Mouse (Mus musculus): ENCODE measurements around the gene Trim65. TPM values are rescaled to one million over a fixed set of nuclear protein-coding genes. Genes with fewer than 3 reads are reported as not detected.

Trim65 gene
- polyA plus RNA-seq, 1 experiment from 2014 or later, result 1.7 TPM

GRCm38 (mm10) chr11:116111067-116111466, 19.9 kb downstream of the Trim65 start:
- H3K4me3 ChIP-seq, result no peak overlapping the region
- peaks cover 63% of the 10 kb centered on the region for H3K27me3 ChIP-seq (ENCODE audit: poor library complexity, severe bottlenecking)
- H3K27ac ChIP-seq, result no peak overlapping the region
- WGBS, result 78% methylated on average over 4 of the region's 4 CpGs
- H3K36me3 ChIP-seq (replicated peaks), result no peaks in the 10 kb centered on the region
- no peak for DNase-seq (ENCODE audit: extremely low spot score, low spot score)
- H3K4me1 ChIP-seq, result peaks cover 44% of the 10 kb centered on the region
- H3K9me3 ChIP-seq, result no peaks in the 10 kb centered on the region

GRCm38 (mm10) chr11:116110540-116110939, 20.4 kb downstream of the Trim65 start:
- Histone ChIP-seq H3K4me1 (peaks cover 49% of the 10 kb centered on the region), H3K27me3 (ENCODE audit: poor library complexity, severe bottlenecking) (peaks cover 68% of the 10 kb centered on the region), H3K4me3 (peak overlapping the region; percentile 44), H3K27ac (0 out of 2 replicates have a peak overlapping the region, but pooled peaks have one; percentile 67), H3K9me3 (no peaks in the 10 kb centered on the region), H3K36me3 (replicated peaks) (no peaks in the 10 kb centered on the region)
- no peak for DNase-seq (ENCODE audit: extremely low spot score, low spot score)
- WGBS, result 38% methylated on average over 10 of the region's 10 CpGs

GRCm38 (mm10) chr11:116110131-116110530, 20.8 kb downstream of the Trim65 start:
- no peak for DNase-seq (ENCODE audit: extremely low spot score, low spot score)
- Histone ChIP-seq H3K4me1 (peaks cover 49% of the 10 kb centered on the region), H3K27me3 (ENCODE audit: poor library complexity, severe bottlenecking) (peaks cover 72% of the 10 kb centered on the region), H3K4me3 (peak overlapping the region; percentile 44), H3K27ac (peak overlapping the region; percentile 67), H3K9me3 (no peaks in the 10 kb centered on the region), H3K36me3 (replicated peaks) (no peaks in the 10 kb centered on the region)
- WGBS, result 3% methylated on average over 35 of the region's 35 CpGs

- Histone ChIP-seq H3K27ac (peak overlapping the region; percentile 67), H3K4me3 (peak overlapping the region; percentile 44), H3K4me1 (peaks cover 52% of the 10 kb centered on the region), H3K27me3 (ENCODE audit: poor library complexity, severe bottlenecking) (peaks cover 78% of the 10 kb centered on the region), H3K9me3 (no peaks in the 10 kb centered on the region), H3K36me3 (replicated peaks) (no peaks in the 10 kb centered on the region)
- 3% methylated on average over 70 of the region's 70 CpGs for WGBS
- DNase-seq (ENCODE audit: extremely low spot score, low spot score), result no peak
These were observed 21.4 kb downstream of the Trim65 start for GRCm38 (mm10) chr11:116109441-116110081.

- no peak overlapping the region for H3K27ac ChIP-seq
- H3K4me1 ChIP-seq, result peaks cover 62% of the 10 kb centered on the region
- H3K9me3 ChIP-seq, result no peaks in the 10 kb centered on the region
- 3% methylated on average over 23 of the region's 23 CpGs for WGBS
- peaks cover 88% of the 10 kb centered on the region for H3K27me3 ChIP-seq (ENCODE audit: poor library complexity, severe bottlenecking)
- peak overlapping the region; percentile 44 for H3K4me3 ChIP-seq
- no peak for DNase-seq (ENCODE audit: extremely low spot score, low spot score)
- H3K36me3 ChIP-seq (replicated peaks), result no peaks in the 10 kb centered on the region
These were observed 22.3 kb downstream of the Trim65 start for GRCm38 (mm10) chr11:116108464-116109137.

- Histone ChIP-seq H3K4me3 (peak overlapping the region; percentile 44), H3K36me3 (replicated peaks) (no peaks in the 10 kb centered on the region), H3K4me1 (peaks cover 67% of the 10 kb centered on the region), H3K9me3 (no peaks in the 10 kb centered on the region), H3K27ac (0 out of 2 replicates have a peak overlapping the region, but pooled peaks have one; percentile 45), H3K27me3 (ENCODE audit: poor library complexity, severe bottlenecking) (peaks cover 92% of the 10 kb centered on the region)
- WGBS, result 5% methylated on average over 19 of the region's 19 CpGs
- no peak for DNase-seq (ENCODE audit: extremely low spot score, low spot score)
These were observed 23.1 kb downstream of the Trim65 start for GRCm38 (mm10) chr11:116107777-116108285.

- peaks cover 71% of the 10 kb centered on the region for H3K4me1 ChIP-seq
- H3K27me3 ChIP-seq (ENCODE audit: poor library complexity, severe bottlenecking), result peaks cover 90% of the 10 kb centered on the region
- DNase-seq (ENCODE audit: extremely low spot score, low spot score), result no peak
- H3K9me3 ChIP-seq, result no peaks in the 10 kb centered on the region
- H3K36me3 ChIP-seq (replicated peaks), result no peaks in the 10 kb centered on the region
- 0 out of 2 replicates have a peak overlapping the region, but pooled peaks have one; percentile 45 for H3K27ac ChIP-seq
- H3K4me3 ChIP-seq, result peak overlapping the region; percentile 44
- WGBS, result 12% methylated on average over 14 of the region's 14 CpGs
These were observed 23.8 kb downstream of the Trim65 start for GRCm38 (mm10) chr11:116106963-116107776.

GRCm38 (mm10) chr11:116106154-116106962, 24.6 kb downstream of the Trim65 start:
- 27% methylated on average over 32 of the region's 32 CpGs for WGBS
- Histone ChIP-seq H3K27me3 (ENCODE audit: poor library complexity, severe bottlenecking) (peaks cover 82% of the 10 kb centered on the region), H3K9me3 (no peaks in the 10 kb centered on the region), H3K4me1 (peaks cover 79% of the 10 kb centered on the region), H3K36me3 (replicated peaks) (no peaks in the 10 kb centered on the region), H3K4me3 (peak overlapping the region; percentile 25), H3K27ac (peak overlapping the region; percentile 59; the same call in 1 of the 2 replicates)
- peak; percentile 46 for DNase-seq (ENCODE audit: extremely low spot score, low spot score)

- WGBS, result 92% methylated on average over 2 of the region's 2 CpGs
- peaks cover 69% of the 10 kb centered on the region for H3K27me3 ChIP-seq (ENCODE audit: poor library complexity, severe bottlenecking)
- no peak for DNase-seq (ENCODE audit: extremely low spot score, low spot score)
- H3K36me3 ChIP-seq (replicated peaks), result no peaks in the 10 kb centered on the region
- no peaks in the 10 kb centered on the region for H3K9me3 ChIP-seq
- no peak overlapping the region for H3K27ac ChIP-seq
- H3K4me1 ChIP-seq, result peaks cover 89% of the 10 kb centered on the region
- no peak overlapping the region for H3K4me3 ChIP-seq
These were observed 25.9 kb downstream of the Trim65 start for GRCm38 (mm10) chr11:116105065-116105464.

- Histone ChIP-seq H3K9me3 (no peaks in the 10 kb centered on the region), H3K27me3 (ENCODE audit: poor library complexity, severe bottlenecking) (peaks cover 59% of the 10 kb centered on the region), H3K4me3 (peak overlapping the region; percentile 6; the same call in 1 of the 2 replicates), H3K36me3 (replicated peaks) (no peaks in the 10 kb centered on the region), H3K4me1 (peaks cover 80% of the 10 kb centered on the region), H3K27ac (peak overlapping the region; percentile 77)
- DNase-seq (ENCODE audit: extremely low spot score, low spot score), result peak; percentile 41
- 52% methylated on average over 14 of the region's 14 CpGs for WGBS
These were observed 26.8 kb downstream of the Trim65 start for GRCm38 (mm10) chr11:116104006-116104646.

GRCm38 (mm10) chr11:116103572-116103971, 27.4 kb downstream of the Trim65 start:
- WGBS, result 82% methylated on average over 12 of the region's 12 CpGs
- H3K36me3 ChIP-seq (replicated peaks), result no peaks in the 10 kb centered on the region
- DNase-seq (ENCODE audit: extremely low spot score, low spot score), result no peak
- peaks cover 78% of the 10 kb centered on the region for H3K4me1 ChIP-seq
- H3K9me3 ChIP-seq, result no peaks in the 10 kb centered on the region
- H3K27ac ChIP-seq, result peak overlapping the region; percentile 77
- H3K4me3 ChIP-seq, result no peak overlapping the region
- peaks cover 54% of the 10 kb centered on the region for H3K27me3 ChIP-seq (ENCODE audit: poor library complexity, severe bottlenecking)

Measured in forebrain, embryonic 10.5 days (tissue).